8 mouse cellular contexts compared by ENCODE assay signal in genomic region chr6:142507033-142507784, GRCm38 (mm10). TPM values are rescaled to one million over a fixed set of nuclear protein-coding genes. Genes with fewer than 3 reads are reported as not detected.
A peak's percentile ranks its signal among the peaks of the same experiment; 100 is the strongest.
DNase-seq lines count a peak whose midpoint lies in the region; ATAC-seq and TF ChIP-seq lines count a peak whose summit lies in the region.

No protein-coding gene starts in this region.

- peaks cover 15% of the 10 kb centered on the region; the same call in 1 of the 2 replicates for H3K4me1 ChIP-seq in kidney, adult 2 months (ENCODE audit: control insufficient read depth, insufficient read depth, low read length)
- H3K4me1 ChIP-seq in forebrain, embryonic 10.5 days = peaks cover 82% of the 10 kb centered on the region
- H3K4me1 ChIP-seq in hindbrain, embryonic 14.5 days (replicated peaks; ENCODE audit: control insufficient read depth, insufficient read depth, low read length) = peaks cover 20% of the 10 kb centered on the region
- peaks cover 17% of the 10 kb centered on the region for H3K4me1 ChIP-seq in limb, embryonic 15.5 days
- peaks cover 10% of the 10 kb centered on the region; the same call in 1 of the 2 replicates for H3K4me1 ChIP-seq in neural tube, embryonic 14.5 days (ENCODE audit: control insufficient read depth, insufficient read depth, low read length)

- TF ChIP-seq POLR2A in kidney, adult 2 months (IDR thresholded peaks at IDR 0.05; ENCODE audit: low read depth, low read length) = no peak

- no peak for TF ChIP-seq CTCF in kidney, adult 2 months (conservative IDR thresholded peaks at IDR 0.05; ENCODE audit: insufficient read depth, insufficient read length, low read depth, low read length)

- ATAC-seq in hindbrain, embryonic 14.5 days (ENCODE audit: low FRiP score) = peak; percentile 71
- ATAC-seq in limb, embryonic 15.5 days (ENCODE audit: insufficient number of reproducible peaks, low FRiP score, low TSS enrichment, low read depth) = peak; percentile 30; the same call in 1 of the 2 replicates
- ATAC-seq in neural tube, embryonic 14.5 days (ENCODE audit: low read depth) = peak; percentile 71

- WGBS in kidney, adult 2 months = 6% methylated on average over 30 of the region's 30 CpGs
- WGBS in forebrain, embryonic 10.5 days = under 1% methylated on average over 30 of the region's 30 CpGs
- WGBS in hindbrain, embryonic 14.5 days = under 1% methylated on average over 30 of the region's 30 CpGs
- WGBS in limb, embryonic 15.5 days = under 1% methylated on average over 30 of the region's 30 CpGs
- 1% methylated on average over 30 of the region's 30 CpGs for WGBS in neural tube, embryonic 14.5 days

- H3K27ac ChIP-seq in kidney, adult 2 months (ENCODE audit: insufficient read depth, low read depth, low read length) = peak overlapping the region; percentile 93
- H3K27ac ChIP-seq in forebrain, embryonic 10.5 days = peak overlapping the region; percentile 90
- peak overlapping the region; percentile 63 for H3K27ac ChIP-seq in hindbrain, embryonic 14.5 days
- peak overlapping the region; percentile 68 for H3K27ac ChIP-seq in limb, embryonic 15.5 days
- H3K27ac ChIP-seq in neural tube, embryonic 14.5 days (ENCODE audit: low read depth, low read length) = peak overlapping the region; percentile 65

- H3K27me3 ChIP-seq in kidney, adult 2 months (replicated peaks; ENCODE audit: control insufficient read depth, insufficient read depth, low read length) = no peaks in the 10 kb centered on the region
- H3K27me3 ChIP-seq in forebrain, embryonic 10.5 days (ENCODE audit: poor library complexity, severe bottlenecking) = peaks cover 27% of the 10 kb centered on the region
- H3K27me3 ChIP-seq in hindbrain, embryonic 14.5 days (ENCODE audit: control insufficient read depth, insufficient read depth, low read length) = 0 out of 2 replicates have a peak, but pooled peaks cover 14% of the 10 kb centered on the region
- 0 out of 2 replicates have a peak, but pooled peaks cover 3% of the 10 kb centered on the region for H3K27me3 ChIP-seq in limb, embryonic 15.5 days
- no peaks in the 10 kb centered on the region for H3K27me3 ChIP-seq in neural tube, embryonic 14.5 days (ENCODE audit: control insufficient read depth, insufficient read depth, low read length)

- peak overlapping the region; percentile 93 for H3K4me2 ChIP-seq in hindbrain, embryonic 14.5 days (replicated peaks)
- peak overlapping the region; percentile 84 for H3K4me2 ChIP-seq in limb, embryonic 15.5 days
- H3K4me2 ChIP-seq in neural tube, embryonic 14.5 days (ENCODE audit: low read depth, low read length) = peak overlapping the region; percentile 70

- H3K4me3 ChIP-seq in kidney, adult 2 months (ENCODE audit: insufficient read depth, low read depth, low read length) = peak overlapping the region; percentile 74
- H3K4me3 ChIP-seq in forebrain, embryonic 10.5 days = peak overlapping the region; percentile 73
- H3K4me3 ChIP-seq in hindbrain, embryonic 14.5 days (replicated peaks; ENCODE audit: low read length) = peak overlapping the region; percentile 59
- peak overlapping the region; percentile 55 for H3K4me3 ChIP-seq in limb, embryonic 15.5 days
- peak overlapping the region; percentile 52 for H3K4me3 ChIP-seq in neural tube, embryonic 14.5 days (ENCODE audit: low read depth, low read length)

- H3K9me3 ChIP-seq in forebrain, embryonic 10.5 days = no peaks in the 10 kb centered on the region
- no peaks in the 10 kb centered on the region for H3K9me3 ChIP-seq in hindbrain, embryonic 14.5 days (ENCODE audit: control insufficient read depth, low read length)
- no peaks in the 10 kb centered on the region for H3K9me3 ChIP-seq in limb, embryonic 15.5 days
- H3K9me3 ChIP-seq in neural tube, embryonic 14.5 days (ENCODE audit: control insufficient read depth, low read length) = no peaks in the 10 kb centered on the region

- DNase-seq in kidney, adult 2 months = peak; percentile 45
- DNase-seq in kidney, adult 11 months = no peak
- peak; percentile 10 to 25 for DNase-seq in adrenal gland, postnatal 36 days
- DNase-seq in forebrain, embryonic 10.5 days (ENCODE audit: extremely low spot score, low spot score) = no peak
- peak; percentile 45 for DNase-seq in hindbrain, embryonic 14.5 days (ENCODE audit: low spot score)
- DNase-seq in c-Kit-positive CD71-positive TER-119-positive erythroid progenitor cells, embryonic 14.5 days (ENCODE audit: low spot score) = no peak

- peaks cover 3% of the 10 kb centered on the region; the same call in 1 of the 2 replicates for H3K36me3 ChIP-seq in kidney, adult 2 months (ENCODE audit: control insufficient read depth, insufficient read depth, low read length)
- H3K36me3 ChIP-seq in forebrain, embryonic 10.5 days (replicated peaks) = peaks cover 33% of the 10 kb centered on the region
- H3K36me3 ChIP-seq in hindbrain, embryonic 14.5 days (replicated peaks; ENCODE audit: control insufficient read depth, insufficient read depth) = peaks cover 8% of the 10 kb centered on the region
- H3K36me3 ChIP-seq in limb, embryonic 15.5 days = no peaks in the 10 kb centered on the region
- H3K36me3 ChIP-seq in neural tube, embryonic 14.5 days (ENCODE audit: control insufficient read depth, insufficient read depth, low read length) = no peaks in the 10 kb centered on the region

- H3K9ac ChIP-seq in hindbrain, embryonic 14.5 days = peak overlapping the region; percentile 74
- peak overlapping the region; percentile 46 for H3K9ac ChIP-seq in limb, embryonic 15.5 days
- H3K9ac ChIP-seq in neural tube, embryonic 14.5 days (replicated peaks; ENCODE audit: low read depth, low read length) = peak overlapping the region; percentile 73

RNA-seq across cellular contexts. Expression of gene Ldhb, which starts 0.5 kb away (rescaled TPM):
- 2,043 and 2,340 TPM in 2 replicates for polyA plus RNA-seq in kidney, adult 2 months (2012; rRNA removed)
- 100 to 1,000 TPM; 184 to 196 TPM for total RNA-seq in adrenal gland, postnatal 36 days (2021)
- polyA plus RNA-seq in forebrain, embryonic 10.5 days (2016; fragmentation: Nextera tagmentation; extraction: Ambion mirVana) = 512 and 551 TPM in 2 replicates
- 483 and 499 TPM in 2 replicates for polyA plus RNA-seq in hindbrain, embryonic 14.5 days (2014; fragmentation: Nextera tagmentation; extraction: Ambion mirVana)
- 183 and 200 TPM in 2 replicates for polyA plus RNA-seq in limb, embryonic 15.5 days (2015; fragmentation: Nextera tagmentation; extraction: Ambion mirVana)
- polyA plus RNA-seq in neural tube, embryonic 14.5 days (2014; fragmentation: Nextera tagmentation; extraction: Ambion mirVana) = 568 and 607 TPM in 2 replicates

RNA-seq across cellular contexts. Expression of gene Gys2, which starts 34.3 kb away (rescaled TPM):
- polyA plus RNA-seq in kidney, adult 2 months (2012; rRNA removed) = 11.5 and 14.8 TPM in 2 replicates
- 1 to 10 TPM; 2.9 to 8.3 TPM for total RNA-seq in adrenal gland, postnatal 36 days (2021)
- polyA plus RNA-seq in forebrain, embryonic 10.5 days (2016; fragmentation: Nextera tagmentation; extraction: Ambion mirVana) = not detected in 2 replicates
- polyA plus RNA-seq in hindbrain, embryonic 14.5 days (2014; fragmentation: Nextera tagmentation; extraction: Ambion mirVana) = 0.07 TPM in 1 of 2 replicates, not detected in the other
- not detected in 2 replicates for polyA plus RNA-seq in limb, embryonic 15.5 days (2015; fragmentation: Nextera tagmentation; extraction: Ambion mirVana)
- not detected in 2 replicates for polyA plus RNA-seq in neural tube, embryonic 14.5 days (2014; fragmentation: Nextera tagmentation; extraction: Ambion mirVana)

Comparison
In these comparisons a context has a peak if more than half of its experiments do, and no peak if none do; other contexts are left out.
1. DNase-seq: peak in kidney, adult 2 months (single experiment), adrenal gland, postnatal 36 days (2 of 2) and hindbrain, embryonic 14.5 days (single experiment); none in kidney, adult 11 months (single experiment), forebrain, embryonic 10.5 days (single experiment) and c-Kit-positive CD71-positive TER-119-positive erythroid progenitor cells, embryonic 14.5 days (single experiment).
2. RNA of gene Gys2, which starts 34.3 kb away (polyA plus RNA-seq): 11.5 to 14.8 TPM in kidney, adult 2 months; 0.07 TPM in hindbrain, embryonic 14.5 days, not detected in neural tube, embryonic 14.5 days, not detected in limb, embryonic 15.5 days and not detected in forebrain, embryonic 10.5 days; every median in the first group is over 10 times any median in the second.
3. Peak in every context shown above with its lines, with median percentiles within 50 percentile points of each other: H3K27ac ChIP-seq, H3K4me3 ChIP-seq, ATAC-seq, H3K4me2 ChIP-seq and H3K9ac ChIP-seq.